Mouse (Mus musculus) 3134 (cell line): ENCODE results near the gene Nol4l.

Experiments
- DNase-seq: peaks from one replicate; pipeline ENCODE4 v3.0.0-alpha.2; 2011; ENCODE audit warnings: low spot score; ENCODE audit not compliant: insufficient read length; ENCODE audit errors: extremely low read depth

Nol4l gene

DNA sequence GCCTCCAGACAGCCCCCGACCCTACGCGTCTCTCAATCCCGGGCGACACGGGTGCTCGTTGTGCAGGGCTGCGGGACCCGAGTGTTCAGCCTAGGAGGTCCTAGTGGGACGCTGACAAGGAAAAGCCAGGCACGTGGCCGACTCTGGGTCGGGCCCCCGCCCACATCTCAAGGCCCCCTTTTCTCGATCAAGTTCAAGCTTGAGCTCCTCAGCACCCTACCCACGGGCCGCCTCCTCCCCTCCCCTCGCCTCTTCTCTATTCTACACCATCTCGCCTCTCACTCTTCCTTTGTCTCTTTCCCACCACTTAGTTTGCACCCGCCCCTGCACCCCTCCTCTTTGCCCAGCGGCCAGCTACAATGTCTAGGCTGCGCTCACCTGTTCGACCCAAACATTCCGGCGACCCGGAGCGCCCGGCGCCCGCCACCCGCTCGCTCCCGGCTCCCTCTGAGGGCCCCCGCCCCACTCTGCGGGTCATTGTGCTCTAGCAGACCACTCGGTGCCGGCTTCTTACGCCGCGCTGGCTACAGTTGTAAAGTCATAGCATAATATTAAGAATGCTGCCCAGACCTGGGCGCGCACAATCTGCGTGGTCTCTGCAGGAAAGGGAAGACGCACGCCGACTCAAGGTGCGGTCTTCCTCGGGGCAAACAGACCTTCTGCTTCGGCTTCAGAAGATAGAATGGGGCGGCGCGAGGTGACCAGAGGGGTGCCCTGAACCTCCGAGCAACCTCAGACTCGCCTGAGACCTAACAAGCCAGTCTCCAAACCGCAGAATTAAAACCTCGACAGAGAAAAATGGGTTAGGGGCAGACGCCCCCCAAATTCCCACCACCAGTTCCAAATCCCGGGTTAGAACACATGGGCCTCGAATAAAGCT, 84.4 kb downstream of the Nol4l start:
- DNase-seq, result no peak

DNA sequence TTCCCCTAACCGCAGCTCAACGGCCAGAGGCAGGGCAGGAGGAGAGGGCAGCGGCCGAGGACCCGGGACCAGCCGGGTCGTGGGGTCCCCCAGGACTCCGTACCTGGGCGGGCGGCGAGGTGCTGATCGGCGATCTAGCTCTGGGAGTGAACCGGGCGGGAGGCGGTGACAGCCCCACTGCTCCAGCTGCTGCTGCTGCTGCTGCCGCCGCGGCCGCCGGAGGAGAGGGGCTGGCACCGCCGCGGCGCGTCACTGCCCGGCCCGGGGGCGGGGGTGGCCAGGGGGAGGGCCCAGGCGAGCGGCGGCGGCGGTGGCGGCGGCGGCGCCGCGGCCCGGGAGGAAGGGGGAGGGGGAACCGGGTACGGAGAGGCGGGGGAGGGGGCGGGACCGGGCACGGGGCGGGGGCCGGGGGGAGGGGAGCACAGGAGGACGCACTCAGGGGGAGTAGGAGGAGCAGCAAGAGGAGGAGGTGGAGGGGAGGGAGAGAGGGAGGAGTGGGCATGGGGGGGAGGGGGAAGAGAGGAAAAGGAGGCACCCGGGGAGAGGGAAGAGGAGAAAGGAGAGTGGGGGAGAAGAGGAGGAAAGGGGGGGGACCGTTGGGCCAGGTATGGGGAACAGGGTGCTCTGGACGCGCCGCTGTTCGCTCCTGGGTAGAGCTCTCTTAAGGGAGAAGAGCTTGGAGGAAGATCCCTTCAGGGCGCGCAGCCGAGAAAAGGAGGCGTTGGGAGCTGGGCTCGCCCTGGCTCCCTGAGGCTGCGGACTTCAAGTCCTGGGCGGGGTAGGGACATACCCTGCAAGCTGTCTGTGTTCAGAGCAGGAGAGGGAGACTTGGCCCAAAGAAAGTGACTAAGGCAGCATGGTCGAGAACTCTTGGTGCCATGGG, 85.3 kb downstream of the Nol4l start:
- no peak for DNase-seq

DNA sequence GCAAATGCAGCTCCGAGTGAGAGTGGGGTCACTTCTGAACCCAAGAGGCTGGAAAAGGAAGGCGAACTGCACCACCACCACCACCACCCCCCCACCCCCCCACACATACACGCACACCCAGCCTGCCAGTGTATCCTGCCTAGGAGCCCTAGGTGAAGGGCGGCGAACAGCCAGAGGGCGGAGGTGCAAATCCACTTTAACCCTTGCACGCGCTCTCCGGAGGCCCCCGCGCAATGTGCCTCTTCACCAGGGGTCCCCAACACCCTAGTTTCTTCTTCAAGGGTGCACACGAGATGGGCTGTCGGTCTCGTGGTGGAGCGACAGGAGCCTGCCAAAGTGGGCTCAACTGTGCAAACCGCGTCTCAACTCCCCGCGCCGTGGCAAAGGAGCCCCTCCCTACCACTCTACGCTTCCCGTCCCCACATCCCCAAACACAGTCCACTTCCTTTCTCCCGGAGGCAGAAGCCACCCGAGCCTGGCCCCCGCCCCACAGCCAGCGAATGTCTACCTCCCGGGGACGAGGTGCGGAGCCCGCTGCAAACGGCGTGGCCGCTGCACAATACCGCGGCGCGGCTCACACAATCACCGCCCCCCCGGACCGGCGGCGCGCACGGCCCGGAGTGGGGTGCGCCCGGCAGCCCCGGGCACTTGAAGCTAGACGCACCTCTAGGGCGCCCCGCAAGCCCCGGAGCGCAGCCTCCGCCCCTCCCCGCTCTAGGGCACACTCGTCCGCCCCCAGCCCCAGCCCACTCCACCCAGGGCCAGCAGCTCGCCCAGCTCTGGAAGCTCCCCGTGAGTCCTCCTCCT, 86.1 kb downstream of the Nol4l start:
- DNase-seq, result no peak

DNA sequence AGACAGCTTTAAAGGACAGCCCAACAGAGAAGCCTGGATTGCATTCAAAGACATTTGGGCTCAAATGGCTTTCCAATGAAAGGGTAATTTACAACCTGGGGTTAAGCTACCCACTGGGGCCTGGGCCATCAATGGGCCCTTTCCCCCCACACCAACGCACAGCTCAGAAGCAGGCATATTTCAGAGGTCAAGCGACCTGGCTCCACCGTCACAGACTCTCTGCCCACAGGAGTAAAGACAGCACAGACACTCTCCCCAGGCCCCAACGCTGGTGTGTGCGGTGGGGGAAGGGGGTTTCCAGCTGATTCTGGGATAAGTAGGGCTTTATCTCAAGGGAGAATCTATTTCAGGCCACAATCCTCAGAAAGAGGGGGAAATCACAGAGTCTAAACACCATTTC, 87.1 kb downstream of the Nol4l start:
- no peak for DNase-seq

DNA sequence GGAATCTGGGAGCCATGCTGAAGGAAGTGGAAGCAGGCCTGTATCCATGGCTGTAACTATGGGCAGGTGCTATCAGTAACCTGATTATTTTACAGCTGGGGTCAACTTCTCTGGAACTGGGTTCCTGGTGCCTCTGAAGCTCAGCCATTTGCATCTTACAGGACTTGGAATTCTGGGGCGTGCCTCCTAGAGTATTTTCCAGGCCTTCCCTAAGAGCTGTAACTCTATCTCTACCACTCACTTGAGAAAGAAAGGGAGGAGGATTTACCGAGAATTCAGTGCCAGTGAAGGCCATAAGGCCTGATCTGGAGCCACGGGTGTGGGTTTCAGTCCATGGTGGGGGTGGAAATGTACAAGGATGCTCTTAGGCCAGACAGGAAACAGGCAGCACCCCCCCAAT, 88.5 kb downstream of the Nol4l start:
- DNase-seq, result no peak

DNA sequence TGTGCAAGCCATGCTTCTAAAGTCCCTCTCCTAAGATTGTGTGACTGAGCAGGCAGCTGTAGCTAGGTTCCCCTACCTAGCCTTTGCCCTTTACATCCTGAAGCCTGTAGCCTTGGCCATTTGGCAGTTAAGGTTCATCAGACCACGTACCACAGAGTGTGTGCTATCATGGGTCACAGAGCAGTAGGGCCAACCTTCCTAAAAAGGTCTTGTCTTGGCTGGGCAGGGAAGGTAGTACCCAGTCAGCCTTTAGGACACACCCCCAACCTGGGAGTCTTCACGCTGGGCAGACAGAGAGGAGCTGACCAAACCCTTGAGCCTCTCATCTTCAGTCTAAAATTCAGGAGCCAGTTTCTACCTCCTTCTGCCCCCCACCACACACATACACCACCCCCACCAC, 89.0 kb downstream of the Nol4l start:
- DNase-seq, result no peak

DNA sequence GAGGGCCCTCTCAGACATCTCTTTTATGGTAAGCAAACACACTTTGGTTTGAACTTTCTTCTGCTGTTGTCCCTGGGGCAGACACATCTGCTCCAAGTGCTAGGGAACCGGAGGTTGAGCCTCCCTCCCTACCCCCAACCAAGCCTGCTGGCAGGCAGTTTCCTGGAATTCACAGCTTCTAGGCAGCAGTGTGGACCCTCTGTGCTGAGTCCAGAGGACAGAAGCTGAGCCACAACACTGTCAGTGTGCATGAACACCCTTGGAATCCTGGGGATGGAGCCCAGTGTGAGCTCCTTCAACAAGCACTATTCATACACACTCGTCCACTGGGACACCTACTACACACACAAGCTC, 92.5 kb downstream of the Nol4l start:
- DNase-seq, result no peak

DNA sequence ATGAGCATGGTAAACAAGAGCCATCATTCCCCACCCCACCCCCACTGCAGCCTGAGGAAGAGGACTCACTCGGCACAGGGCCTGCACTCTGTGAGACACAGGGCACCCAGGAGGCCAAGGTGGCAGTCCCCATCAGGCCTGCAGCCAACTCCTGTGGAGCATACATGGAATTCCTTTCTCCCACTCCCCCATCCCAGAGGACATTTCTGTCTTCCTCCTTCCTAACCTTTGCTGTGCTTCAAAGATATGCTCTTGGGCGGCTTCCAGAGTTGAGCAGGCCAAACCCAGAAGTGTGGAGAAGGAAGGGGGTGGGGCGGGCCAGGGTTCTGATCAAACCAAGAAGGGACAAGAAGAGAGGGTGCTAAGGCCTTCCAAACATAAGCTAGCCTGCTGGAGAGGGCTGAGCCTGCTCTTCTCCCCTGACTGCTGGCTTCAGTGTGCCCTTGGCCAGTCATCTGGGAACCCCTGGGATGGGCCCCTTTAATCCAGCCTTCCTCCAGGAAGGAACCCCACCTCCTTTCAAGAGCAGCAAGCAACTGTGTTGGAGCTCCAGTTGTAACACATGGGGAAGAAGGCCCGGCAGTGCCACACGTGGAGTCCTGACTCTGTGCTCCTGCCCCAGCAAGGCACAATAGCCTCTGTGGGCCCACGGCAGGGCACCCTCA, 93.0 kb downstream of the Nol4l start:
- peak; percentile 60 for DNase-seq

DNA sequence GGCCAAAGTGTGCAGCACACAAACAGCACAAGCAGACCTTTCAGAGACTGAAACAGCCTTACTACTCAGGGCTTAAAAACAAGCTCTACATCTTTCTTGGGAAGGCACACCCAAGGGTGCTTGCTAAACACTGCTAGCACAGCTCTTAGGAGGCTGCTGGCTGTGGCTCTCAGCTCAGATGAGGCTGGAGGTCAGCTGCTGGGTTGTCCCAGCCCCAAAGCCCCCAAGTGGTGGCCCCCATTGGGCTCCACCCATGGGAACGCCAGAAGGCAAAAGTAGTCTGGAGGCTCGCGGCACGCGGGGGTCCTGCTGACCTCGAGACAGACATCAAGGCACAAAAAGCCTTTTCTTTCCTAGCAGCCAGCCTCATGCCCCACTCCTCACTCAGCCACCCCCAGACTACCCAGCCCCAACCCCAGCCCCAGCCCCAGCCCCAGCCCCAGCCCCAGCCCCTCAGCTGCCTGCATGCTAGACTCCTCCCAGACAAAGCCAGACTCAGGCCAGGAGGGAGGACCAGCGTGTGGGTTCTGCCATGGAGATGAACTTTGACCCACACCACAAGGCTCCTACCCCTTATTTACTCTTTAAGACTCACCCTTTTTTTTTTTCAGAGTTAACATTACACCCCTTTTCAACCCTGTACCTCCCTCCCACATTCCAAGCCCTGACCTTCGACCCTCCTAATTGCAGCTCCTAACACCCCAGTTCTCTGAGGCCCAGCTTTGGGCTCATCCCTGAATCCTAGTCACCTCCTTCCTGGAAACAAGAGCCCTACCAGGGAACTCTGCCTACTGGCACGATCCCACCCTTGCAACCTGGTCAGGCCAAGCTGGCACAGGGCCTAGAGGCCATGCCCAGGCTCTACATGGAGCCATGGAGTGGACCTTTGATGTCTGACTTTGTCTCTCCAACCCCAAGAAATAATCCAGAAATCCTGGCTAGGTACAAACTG, 94.6 kb downstream of the Nol4l start:
- no peak for DNase-seq

DNA sequence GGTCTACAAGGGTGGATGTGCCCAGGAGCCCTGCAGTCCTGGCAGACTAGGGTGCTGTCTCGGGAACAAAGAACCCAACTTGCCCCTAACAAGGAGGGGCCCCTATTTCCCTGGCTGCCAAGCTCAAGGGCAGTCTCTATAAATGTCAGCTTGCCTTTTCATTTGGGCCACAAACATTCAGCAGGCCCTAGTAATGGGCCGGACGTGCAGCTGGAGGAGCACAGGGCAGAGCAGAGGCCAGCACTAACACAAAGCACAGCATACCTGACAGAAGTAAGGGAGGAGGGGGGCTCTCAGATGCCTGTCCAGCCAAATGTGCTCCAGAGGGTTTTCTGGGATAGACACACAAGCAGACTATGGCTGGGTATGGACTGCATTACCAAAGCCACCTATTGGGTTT, 95.9 kb downstream of the Nol4l start:
- no peak for DNase-seq

DNA sequence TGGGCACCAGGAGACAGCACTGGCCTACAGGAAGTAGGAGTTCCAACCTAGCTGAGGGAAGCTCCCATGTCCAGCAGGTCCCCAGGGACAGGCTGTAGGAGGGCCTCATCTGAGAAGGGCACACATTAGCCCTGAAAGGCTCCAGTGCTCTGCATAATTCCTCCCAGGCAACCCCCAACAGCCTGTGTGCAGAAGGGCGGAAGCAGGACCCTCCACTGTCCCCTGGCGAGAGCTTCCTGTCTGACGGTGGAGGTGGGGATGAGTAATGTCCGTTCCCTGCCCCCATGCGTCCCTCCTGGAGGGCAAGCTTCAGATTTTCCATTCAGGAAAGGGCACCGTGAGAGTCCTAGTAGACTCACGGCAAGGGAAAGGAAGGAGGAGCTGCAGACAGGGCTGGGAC, 97.3 kb downstream of the Nol4l start:
- DNase-seq, result peak; percentile 48

DNA sequence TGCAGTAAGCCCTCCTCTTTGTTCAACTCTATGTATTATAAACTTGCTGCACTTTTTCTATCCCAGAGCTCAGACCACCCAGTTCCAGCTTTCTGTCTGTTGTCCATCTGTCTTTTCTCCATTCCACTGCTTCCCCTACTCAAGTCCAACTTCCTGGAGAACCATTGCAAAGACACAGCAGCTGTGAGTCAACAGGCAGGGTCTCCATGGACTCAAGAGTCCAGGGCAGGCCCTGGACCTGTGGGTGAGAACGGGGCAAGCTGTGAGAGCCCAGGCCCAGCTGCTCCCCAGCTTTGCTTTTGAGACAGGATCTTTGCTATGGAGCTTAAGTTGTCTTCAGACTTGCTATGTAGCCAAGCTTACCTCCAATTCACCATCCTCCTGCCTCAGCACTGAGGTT, 99.2 kb downstream of the Nol4l start:
- no peak for DNase-seq

DNA sequence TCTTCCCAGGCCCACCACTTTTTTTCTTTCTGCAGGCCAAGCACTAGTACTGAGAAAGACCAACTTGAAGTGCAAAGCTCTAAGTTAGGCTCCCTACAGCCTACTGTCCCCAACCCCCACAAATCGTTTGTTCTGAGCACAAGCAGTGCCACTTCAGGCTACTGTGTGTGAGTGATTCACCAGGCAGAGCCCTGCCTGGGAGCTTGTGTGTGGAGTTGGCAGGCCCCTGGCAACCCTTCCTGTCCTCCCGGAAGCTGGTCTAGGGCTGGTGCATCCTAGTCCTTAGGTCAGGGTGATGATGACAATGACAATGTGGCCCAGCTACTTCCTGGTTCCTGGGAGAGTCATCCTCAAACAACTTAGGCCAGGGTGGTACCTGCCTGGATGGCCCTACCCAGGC, 101.3 kb downstream of the Nol4l start:
- peak; percentile 45 for DNase-seq

DNA sequence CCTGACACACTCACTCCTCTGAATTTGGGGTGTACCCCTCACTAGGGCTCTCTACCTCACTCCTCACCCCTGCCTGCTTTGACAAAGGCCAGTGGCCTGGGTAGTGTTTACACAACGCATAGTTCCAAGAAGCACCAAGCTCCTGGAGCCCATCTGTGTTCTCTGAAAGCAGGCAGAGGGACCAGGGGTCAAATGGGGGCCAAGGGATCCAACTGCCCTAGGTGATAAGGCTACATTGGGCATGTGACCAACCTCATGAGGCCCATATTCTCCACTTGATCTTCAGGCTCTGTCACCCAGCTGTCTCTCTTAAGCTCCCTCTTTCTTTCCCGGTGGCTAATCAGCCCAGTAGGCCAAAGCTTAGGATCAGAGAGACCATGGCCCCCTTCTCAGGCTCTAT, 102.8 kb downstream of the Nol4l start:
- DNase-seq, result no peak

DNA sequence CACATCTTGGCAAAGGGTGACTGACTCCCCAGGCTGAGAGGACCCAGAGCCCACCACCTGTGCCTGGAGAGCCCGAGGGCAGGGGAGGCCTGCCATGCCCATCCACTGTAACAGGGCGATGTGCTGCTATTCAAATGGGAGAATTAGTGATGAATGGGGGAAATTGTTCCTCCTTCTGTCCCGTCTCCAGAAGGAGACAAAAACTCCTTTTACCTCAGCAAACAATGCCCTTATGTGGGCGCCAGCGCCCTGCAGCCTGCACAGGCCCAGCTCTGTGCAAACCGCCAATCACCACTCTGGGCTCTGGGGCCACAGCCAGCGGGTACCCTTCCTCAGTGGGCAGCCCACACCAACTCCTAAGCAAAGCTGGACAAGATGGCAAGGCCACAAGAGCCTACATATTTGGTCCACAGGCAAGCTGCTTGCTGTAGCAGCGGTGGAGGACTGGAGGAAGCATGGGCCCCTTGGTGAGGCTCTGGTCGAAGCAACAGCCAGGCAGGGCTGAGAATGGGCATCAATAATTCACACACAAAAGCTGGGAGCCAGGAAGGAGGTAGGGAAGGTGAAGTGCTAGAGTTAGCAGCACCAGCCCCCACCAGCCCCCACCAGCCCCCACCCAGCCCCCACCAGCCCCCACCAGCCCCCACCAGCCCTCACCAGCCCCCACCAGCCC, 103.6 kb downstream of the Nol4l start:
- no peak for DNase-seq

DNA sequence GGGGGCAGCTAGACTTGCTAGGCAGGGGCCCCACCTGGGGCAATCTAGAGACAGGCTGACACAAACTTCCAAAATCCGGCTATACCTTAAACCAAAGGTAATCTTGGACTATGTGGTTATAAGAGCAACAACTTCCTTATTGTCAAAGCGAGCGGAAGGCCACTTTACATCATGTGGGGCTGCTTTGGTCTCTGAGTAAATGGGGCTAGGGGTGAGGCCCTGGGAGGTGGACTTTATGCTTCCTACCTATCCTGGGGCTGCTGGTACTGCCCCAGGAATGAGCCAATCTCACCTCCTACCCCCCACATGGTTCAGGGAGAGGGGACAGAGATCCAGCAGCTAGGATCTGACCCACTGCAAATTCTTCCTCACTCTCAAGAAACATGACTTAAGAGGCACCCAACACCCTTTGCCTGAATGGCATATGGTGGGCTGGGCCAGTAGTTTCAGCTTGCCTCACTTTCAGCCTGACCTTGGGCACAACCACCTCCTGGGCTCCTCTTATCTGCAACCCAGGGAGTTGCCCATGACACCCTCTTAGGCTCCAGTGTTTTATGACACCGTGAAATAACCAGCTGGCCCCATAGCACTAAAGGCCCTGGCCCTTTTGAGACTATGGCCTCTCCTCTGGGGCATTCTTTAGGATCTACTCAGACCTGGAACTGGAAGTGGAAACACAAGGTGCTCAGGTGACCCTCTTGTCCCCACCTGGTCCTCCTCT, 104.5 kb downstream of the Nol4l start:
- no peak for DNase-seq

DNA sequence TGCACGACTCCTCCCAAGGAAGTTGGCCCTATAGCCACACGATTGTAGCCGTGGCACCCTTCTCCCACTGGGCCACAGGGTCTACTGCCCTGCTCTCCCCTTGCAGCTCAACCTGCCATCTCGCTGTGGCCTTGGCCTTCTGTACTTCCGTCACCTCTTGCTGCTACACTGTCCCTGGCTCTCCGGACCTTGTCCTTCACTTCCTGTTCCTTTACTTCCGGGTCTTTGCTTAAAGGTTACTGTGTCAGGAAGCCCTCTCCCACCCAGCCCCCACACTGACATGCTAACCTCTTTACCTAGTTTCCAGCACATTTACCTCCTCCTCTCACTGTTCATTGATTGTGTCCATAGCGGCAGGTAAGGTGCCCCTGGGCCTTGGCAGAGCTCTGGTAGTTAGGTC, 105.2 kb downstream of the Nol4l start:
- no peak for DNase-seq

DNA sequence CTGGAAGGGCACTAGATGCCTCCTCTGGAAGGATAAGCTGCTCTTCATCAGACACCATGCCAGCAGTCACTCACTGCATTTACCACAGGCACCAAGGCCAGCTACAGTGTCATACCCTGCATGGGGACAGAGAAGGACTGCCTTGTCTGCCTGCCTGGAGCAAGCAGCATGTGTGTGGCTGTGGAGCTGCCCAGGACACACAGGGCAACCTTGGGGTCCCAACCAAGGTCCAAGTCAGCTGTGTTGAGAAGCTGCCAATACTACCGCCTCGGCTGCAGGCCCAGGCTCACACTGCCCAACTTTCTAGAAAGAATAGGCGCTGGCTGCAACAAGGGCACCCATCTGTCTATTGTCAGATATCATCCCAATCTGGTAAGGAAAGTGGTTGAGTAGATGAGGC, 106.7 kb downstream of the Nol4l start:
- DNase-seq, result no peak
